Mouse (Mus musculus): ENCODE measurements around the gene Ivd.

Gene Ivd

DNA sequence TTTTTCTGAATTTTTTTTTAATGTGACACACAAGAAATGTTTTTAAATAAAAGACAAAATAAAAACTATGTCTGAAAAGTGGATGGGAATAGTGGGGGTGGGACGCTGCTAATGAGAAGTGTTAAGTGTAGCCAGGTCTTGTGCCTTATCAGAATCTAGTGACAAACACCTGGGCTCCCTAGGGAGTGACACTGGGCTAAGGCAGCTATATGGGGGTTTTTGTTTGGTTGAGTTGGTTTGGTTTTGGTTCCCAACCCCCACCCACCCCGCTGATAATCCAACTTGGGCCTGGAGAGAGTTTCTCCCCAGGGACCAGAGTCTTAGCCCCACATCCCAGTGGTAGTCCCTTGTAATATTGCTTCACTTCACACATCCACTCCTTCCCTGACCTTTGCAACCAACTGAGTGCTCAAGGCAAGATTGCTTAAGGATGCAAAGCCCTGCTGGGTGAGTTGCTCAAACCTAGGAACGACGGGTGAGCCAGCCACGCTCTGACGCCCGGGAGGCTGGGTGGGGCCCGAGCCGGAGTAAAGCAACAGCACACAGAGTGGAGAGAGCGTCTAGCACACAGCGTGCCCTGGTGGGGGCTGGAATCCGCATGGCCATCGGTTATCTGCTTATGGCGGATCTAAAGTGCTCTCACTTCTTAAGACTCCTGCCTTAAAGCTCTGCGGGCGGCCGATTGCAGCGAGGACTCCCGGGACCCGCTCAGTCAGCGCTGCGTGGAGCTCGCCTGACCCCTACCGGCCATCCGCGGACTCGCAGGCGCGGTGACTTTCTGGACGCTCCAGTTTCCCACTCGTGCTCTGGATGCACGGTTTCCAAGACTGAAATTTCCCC lies 21.3 kb downstream of the Ivd start:
- DNase-seq (ENCODE audit: extremely low spot score): peak; percentile 84

DNA sequence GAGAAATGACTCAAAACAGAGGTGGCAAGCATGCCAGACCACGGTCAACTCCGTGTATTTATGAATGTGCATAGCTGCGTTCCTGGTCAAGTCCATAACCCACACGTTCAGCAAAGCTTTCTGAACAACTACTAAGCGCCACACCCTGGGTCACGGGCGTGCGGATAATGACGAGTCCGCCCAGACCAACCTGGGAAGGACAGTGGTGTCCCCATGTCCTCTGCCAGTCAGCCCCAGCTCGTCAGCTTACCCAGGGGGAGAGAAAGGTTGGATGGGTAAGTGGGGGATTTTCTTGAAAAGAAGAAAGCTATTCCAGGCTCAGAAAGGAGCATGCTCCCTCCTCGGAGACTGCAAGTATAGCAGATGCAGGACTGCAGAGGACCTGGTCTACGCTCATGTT lies 25.7 kb downstream of the Ivd start:
- DNase-seq (ENCODE audit: extremely low spot score): no peak

DNA sequence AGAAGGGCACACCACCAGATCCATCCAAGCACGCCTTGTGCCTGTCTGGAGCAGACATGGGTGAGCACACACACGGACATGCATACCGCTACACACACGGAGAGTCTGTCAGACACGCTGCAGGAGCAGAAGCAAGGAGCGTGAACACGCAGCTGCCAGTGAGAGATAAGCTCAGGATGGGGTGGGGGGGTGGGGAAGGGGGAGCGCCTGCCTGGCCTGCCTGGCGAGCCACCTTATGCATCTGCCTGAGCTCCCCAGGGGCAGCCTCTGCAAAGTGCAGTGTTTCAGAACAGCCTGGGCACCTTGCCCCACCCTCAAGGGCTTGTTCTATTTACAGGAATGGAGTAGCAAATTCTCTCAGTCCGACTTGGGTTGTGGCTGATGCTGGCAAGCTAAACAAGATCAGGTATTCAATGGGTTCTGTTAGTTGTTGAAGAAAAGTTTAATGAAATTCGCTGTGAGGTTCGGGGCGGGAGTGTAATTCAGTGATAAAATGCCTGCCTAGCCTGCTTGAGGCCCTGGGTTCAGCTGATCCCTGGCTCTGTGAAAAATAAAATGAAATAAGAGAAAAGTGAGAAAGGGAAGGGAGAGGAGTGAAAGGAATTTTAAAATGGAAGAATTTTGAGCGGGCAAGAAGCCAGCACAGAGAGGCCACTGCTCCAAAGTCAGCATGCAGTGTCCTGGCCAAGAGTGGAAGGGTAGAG lies 26.2 kb downstream of the Ivd start:
- DNase-seq (ENCODE audit: extremely low spot score): no peak

DNA sequence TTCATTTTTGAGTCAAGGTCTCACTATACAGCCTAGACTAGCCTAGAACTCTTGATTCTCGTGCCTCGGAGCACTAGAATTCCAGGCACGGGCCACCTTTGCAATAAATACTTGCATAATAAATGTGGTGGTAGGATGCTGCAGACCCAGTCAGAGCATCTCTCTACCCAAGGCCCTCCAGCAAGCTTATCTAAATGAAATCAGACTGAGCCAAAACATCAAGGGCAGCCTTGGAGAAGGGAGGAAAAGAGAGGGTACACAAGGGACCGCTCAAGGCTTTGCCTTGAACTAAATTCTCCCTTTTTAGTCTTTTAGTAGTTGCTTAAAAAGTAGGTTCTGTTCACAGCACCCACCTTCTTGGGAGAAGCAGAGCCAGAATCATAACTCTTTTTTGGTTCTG lies 29.4 kb downstream of the Ivd start:
- DNase-seq (ENCODE audit: extremely low spot score): no peak

DNA sequence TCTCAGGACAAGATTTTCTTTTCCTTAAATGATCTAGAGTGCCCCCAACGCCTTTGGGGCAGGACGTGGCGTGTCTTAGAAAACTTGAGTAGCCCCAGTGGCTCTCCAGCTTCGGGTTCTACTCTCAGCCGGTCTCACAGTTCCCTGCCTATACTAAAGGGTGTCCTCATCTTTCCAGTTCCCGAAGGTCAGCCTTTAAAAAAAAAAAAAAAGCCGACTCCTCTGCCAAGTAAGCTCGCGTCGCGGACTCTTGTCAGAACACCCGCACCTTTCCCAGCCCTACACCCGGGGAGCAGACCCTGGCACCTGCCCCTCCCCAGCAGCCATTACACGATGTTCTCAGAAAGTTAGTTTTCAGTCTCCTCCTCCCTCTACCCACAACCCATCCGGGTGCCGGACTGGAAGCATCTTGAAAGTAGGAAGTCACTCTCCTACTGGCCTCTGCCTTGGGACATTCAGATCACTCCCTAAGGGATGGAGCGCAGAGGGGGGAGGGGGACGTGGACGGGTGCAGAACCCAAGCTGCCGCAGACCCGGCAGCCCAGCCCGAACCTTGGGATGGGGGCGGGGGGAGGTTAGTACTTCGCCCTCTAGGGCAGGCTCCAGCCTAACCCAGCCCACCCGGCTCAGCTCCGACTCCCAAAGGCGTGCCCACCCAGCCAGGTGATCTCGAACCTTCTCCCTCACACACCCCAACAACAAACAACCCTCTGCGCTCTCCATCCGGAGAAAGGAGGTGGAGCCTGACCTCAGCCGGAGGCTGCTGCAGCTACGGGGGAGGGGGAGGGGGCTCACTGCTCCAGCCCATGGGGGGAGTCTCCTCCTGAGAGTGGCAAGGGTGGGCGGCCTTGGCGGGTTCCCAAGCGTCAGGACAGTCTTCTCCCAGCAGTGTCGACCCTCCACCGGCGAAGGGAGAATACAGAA lies 34.5 kb downstream of the Ivd start:
- DNase-seq (ENCODE audit: extremely low spot score): peak; percentile 48

DNA sequence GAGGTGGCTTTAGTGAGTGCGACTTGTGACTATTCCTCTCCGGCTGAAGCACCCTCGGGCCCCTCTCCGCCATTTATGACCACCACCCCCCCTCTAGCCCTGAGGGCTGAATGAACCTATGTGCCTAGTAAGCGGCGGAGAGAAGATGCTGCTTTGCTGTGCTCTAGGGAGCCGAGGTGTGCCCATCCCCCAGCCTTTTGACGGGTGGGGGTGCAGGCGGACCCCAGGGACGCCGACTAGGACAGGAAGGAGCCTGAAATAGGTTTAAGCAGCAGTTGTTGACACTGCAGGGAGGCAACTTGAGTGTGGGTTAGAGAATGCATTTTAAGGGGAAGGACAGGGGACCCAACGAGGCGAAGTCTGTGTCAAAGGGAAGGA lies 35.1 kb downstream of the Ivd start:
- no peak for DNase-seq (ENCODE audit: extremely low spot score)

DNA sequence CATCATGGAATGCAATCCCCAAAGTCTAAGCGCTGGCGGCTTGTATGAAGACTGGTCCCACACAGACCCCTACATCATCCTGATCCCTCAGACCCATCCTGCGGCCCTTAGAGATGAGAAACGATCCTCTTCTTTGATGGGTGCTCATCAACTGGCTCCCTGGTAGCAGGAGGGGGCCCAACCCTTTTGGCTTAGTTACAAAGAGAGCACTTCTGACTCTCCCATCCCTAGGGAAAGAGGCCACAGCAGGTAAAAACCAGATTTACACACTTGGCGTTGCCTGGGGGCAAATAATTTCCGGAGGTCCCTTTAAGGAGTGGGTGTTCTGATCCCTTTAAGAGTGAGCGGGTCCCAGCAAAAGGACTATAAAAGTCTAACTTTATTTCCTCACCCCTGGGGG lies 35.6 kb downstream of the Ivd start:
- DNase-seq (ENCODE audit: extremely low spot score): no peak

DNA sequence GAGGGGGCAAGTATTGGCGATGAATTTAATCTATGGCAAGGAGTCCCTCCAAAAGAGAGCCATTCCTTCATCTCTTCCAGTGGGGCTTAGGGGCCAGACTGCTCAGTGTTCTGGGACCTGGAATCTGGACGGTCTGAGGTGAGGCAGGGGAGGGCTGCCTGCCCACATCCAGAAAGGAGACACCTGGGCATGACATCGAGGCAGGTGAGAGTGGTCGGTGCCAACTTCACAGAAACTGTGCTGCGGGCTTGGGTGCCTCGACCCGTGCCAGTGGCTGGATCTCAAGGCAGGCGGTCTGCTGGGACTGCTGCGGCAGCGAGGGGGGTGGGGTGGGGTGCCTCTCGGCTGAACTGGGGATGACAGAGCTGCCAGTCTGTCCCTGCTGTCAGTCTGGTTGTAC lies 36.1 kb downstream of the Ivd start:
- DNase-seq (ENCODE audit: extremely low spot score): no peak

DNA sequence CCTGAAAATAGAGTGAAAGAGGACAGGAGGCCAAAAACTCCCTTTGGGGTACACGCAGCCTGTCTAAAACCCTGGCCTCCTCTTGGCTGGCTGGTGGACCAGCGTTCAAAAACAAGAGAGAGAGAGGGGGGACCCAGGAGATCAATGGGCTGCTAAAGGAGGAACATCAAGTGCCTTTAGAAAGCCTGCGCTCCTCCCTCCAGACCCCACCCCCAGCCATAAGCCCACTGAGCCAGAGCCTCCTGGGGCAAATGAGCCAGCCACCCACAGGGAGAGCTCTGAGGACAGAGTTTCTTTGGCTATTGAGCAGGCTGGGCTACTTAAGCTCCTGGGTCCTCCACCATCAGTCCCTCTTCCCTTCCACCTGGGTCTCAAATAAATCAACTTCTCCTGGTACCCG lies 37.0 kb downstream of the Ivd start:
- no peak for DNase-seq (ENCODE audit: extremely low spot score)

DNA sequence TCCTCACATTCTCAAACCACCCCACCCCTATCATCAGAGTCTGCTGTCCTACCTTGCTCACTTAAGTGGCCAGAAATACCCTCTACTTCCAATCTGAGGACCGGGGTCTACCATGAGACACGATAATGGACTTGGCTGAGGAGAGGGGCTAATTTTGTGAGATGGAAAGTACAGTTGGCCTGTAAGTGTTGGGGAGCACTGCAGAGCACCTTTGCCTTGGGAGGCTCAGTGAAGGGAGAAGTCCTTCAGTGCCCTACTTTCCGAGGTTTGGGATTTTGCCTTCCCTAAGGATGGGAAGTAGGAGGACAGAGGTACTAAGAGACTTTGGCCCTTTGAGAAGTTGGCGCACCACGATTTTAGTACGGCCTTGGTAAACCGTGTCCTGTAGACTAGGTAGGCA lies 37.6 kb downstream of the Ivd start:
- DNase-seq (ENCODE audit: extremely low spot score): no peak

DNA sequence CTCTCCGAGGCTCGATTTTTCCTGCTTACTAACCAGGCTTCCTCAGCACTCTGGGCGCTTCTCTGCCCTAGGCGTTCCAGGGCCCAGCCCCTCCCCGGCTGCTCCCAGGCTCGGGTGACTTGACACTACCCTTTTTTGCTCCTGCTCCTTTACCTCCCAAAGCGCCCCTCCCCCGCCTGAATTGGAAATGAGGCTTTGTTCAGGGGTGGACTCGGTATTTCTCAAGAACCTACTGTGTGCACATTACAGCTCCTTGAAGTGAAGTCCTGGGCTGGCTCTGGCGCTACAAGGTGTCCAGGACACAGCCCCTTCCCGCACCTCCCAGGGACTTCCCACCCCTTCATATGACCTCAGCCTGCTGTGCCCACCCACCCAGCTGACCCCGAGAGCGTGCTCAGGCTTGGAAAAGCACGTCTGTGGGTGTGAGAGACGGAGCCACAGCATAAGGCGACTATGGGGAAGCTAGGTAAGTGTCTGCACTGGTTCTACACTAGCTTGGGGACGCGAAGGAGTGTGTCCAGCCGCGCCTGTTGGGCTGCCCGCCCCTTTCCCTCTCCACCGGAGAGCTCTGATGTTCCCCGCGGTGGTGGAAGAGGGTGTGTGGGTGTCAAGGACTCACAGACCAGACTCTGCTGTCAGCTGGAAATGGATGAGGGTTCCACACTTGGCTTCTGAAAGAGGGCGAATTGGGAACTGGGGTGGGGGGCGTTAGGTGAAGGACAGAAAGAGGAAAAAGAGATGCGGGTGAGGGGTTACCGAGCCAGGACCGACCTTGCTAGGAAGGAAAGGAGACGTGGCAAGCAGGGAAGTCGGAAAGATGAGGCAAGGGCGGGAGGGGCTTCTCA lies 38.4 kb downstream of the Ivd start, which contains the start of gene Bahd1:
Gene Bahd1 (plus strand): TSS at position 397 of the 845 bp plus-strand sequence.
- DNase-seq (ENCODE audit: extremely low spot score): peak; percentile 61

DNA sequence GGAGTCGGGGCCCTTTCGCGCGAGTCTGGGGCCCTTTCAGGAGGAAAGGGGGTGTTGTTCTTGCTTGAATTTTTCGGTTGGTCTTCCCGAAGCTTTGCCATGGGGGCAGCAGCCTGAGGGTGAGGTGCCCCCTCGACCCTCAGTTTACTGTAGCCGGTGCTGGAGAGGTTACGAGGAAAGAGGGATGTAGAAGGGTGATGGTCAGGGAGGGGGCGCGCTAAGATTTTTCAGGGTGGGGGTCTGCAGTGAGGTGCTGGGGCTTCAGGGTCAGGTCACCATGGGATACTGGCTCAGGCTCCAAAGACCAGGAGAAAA lies 39.0 kb downstream of the Ivd start:
- DNase-seq (ENCODE audit: extremely low spot score): no peak

DNA sequence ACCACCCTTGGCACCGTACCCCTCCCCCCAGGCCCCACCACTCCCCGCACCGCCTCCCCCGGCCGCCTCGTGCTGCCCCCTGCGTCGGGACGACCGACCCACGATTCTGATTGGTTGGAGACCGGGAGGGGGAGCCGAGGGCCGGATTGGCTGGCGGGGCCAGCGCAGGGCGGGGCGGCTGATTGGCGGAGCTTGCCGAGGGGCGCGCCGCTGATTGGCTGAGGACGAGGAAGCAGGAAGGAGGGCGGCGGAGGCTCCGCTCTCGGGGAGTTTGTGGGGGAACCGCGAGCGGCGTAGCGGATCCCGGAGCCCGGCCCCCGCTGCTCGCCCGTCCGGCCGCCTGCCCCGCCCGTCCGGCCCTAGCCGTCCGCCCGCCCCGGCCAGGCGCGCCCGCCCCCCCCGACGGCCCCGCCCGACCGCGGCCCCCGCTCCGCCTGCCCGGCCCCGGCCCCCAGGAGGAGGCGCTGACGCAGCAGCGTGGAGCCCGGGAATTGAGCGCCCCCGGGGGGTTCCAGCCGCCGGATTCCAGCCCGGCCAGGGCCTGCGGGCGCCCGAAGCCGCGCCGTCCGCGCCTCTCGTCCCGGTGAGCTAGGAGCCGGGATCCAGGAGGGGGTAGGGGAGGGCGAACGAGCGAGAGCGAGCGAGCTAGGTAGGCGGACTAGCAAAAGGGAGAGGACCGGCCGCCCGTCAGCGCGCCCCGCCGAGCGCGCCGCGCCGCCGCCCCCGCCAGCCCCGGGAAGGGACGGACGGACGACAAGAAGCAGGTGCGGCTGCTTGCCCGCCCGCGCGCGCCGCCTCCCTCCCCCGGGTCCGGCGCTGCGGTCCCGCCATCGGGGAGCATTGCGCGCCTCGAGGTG lies 39.6 kb downstream of the Ivd start:
- peak; percentile 97 for DNase-seq (ENCODE audit: extremely low spot score)

DNA sequence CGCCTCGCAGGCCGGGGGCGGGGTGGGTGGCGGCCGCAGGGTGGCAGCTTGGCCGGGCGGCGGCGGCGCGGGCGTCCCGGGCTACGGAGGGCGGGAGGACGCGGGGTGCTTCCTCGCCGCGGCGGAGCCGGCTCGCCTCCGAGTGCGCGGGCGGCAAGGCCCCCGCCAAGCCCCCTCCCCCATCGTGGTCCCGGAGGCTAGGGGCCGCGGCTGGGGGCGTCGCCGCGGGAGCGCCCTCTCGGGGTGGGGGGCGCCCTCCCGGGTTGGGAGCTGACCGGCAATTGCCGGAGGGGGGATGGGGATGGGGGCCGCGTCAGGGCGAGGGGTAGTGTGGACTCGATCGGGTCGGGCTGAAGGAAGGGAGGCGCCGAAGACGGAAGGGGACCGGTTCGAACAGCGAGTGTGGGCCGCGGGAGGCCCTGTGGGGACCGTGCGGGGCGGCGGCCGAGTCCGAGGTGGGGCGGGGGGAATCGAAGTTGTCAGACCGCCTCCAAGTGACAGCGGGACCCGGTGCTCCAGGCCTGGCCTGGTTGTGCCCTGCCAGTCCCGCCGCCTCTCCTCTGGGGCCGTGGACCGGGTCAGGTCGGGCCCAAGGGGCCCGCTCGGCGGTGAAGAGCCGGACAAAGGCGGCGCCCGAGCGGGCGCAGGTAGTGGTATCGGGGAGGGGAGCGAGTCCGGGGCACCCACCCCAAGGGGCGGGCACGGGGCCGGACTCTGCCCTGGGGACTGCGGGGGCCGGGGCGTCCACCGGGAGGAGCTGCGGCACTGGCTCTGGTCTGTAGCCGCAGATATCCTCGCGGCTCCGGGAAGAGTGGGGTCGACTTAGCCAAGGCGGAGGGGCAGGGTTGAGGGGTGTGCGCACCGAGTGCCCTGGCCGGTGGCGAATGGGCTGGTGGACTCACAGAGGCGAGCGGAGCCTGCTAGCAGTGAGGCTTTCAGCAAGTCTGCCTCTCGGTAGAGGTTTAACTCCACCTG lies 40.6 kb downstream of the Ivd start:
- DNase-seq (ENCODE audit: extremely low spot score): peak; percentile 72

DNA sequence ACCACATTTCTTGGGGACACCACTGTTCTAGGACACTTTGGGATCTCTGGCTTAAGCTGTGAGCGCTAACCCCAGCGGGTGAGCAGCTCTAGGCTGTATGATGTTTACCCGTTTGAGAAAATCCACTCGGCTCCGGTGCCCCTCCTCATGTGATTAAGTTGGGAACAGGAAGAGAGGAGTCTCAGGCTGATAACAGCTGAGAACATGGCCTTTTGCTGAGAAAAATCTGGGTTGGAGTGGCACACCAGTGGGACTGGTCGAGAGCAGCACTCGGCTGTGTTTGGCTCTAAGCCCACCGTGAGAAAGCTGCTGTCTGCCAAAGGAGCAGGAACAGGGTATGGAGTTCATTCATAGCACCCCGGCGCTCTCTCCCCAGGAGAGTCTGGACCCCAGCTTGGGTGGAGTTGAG lies 41.6 kb downstream of the Ivd start:
- no peak for DNase-seq (ENCODE audit: extremely low spot score)

DNA sequence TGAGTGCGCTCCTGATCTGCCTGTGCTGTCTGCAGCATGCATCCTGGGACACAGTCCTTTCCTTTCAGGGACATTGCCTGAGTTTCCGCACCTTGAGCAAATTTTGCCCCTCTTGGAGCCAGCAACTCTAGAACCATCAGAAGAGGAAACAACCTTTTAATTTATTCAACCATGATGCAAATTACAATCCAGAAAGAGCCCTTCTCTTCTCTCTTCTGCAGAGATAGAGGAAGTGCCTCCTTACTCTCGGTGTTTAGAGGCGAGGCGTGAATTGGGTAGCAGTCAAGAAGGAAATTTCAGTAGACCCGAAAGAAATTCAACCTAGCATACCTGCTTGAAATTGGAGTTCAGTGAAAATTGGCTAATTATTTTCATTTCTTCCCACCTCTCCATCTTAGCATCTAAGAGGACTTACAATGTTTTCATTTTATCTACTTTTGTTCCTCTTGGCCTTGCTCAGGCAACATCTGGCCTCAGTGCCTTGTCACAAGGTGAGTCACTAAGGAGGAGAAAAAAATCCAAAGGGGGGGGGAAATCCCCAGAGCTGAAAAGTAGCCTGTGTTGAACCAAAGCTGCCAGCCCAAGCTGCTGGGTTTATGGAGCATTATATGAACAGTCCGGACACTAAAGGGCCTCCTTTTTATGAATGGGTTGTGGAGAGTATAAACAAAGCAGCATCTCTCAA lies 43.8 kb downstream of the Ivd start:
- DNase-seq (ENCODE audit: extremely low spot score): no peak

DNA sequence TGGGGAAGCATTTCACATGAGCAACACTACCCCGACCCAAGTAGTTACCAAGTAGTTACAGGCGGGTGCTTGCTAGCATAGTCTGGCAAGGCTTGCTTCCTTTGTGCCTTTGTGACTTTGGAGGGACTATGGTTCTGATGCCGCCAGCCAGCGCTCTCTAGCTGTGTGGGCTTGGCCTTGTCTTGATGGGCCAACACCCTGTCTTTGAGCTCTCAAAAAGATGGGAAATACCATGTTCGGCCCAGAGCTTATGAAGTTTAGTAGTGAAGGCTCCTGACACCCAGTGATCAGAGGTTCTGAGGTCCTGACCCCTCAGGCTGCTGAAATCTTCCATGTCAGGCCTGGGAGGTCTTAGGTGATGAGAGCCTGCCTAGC lies 44.4 kb downstream of the Ivd start:
- no peak for DNase-seq (ENCODE audit: extremely low spot score)

DNA sequence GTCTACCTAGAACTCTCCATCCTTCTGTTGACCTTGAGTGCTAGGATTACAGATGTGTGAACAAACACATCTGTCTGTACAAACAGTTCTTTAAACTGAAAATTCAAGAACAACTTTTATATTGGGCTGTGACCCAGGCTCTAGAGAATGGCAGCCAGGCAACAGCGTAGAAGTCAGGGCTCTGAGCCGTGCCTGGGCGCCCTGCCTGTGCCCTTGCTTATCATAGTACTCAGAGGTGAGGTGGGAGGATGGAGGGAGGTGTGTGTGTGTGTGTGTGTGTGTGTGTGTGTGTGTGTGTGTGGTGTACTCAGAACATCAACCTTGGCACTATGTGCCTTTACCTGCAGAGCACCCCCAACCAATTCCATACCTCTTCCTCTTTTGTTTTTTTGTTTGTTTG lies 46.0 kb downstream of the Ivd start:
- no peak for DNase-seq (ENCODE audit: extremely low spot score)

DNA sequence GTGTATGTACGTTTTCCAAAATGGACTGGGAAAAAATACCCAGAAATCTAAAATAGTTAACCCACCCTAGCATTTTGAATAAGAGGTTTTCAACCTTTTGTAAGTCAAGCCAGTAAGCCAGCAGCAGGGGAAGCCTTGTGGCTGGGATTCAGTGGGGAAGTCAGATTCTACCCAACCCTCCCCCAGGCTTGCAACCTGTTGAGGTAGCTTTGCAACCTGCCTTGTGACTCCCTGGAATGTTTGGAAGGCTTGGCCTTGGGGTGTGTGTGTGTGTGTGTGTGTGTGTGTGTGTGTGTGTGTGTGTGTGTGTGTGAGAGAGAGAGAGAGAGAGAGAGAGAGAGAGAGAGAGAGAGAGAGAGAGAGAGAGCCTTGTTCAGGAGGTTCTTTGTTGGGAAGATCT lies 47.4 kb downstream of the Ivd start:
- DNase-seq (ENCODE audit: extremely low spot score): no peak
